Mouse (Mus musculus) E14TG2a.4 (cell line): ENCODE data around the gene Trappc12.

Experiments used
- CTCF ChIP-seq: conservative IDR thresholded peaks from 2 replicates; pipeline ENCODE4 v1.5.1; 2014; ENCODE audit warnings: low read length
- NANOG ChIP-seq: IDR thresholded peaks from 2 replicates; pipeline ENCODE4 v1.6.1; 2014; ENCODE audit warnings: borderline replicate concordance, low read length, mixed read lengths
- POU5F1 ChIP-seq: IDR thresholded peaks from 2 replicates; pipeline ENCODE4 v1.6.1; 2014; ENCODE audit warnings: low read length, borderline replicate concordance

DNA sequence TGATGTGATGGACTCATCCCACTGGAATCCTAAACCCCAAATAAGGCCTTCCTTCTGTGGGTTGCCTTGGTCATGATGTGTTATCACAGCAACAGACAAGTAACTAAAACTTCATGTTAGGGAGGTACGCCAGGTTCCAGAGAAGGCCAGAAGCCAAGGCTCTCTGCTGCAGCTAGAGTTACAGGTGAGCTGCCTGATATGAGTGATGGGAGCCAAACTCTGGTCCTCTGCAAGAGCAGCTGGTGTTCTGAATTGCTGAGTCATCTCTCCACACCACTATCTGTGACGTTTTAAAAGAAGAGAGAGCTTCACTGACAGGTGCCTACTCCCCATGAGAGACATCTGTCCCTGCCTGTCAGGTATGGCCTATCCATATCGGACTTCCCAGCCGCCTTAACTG, 87.6 kb downstream of the Trappc12 start:
- no peak for TF ChIP-seq CTCF
- TF ChIP-seq NANOG, result no peak
- no peak for TF ChIP-seq POU5F1
